Mouse (Mus musculus) forebrain, embryonic 15.5 days (tissue): ENCODE measurements at regions not wholly inside any gene's neighbourhood (a gene's known extent, or its start where the extent isn't known, plus 50 kb on each side); places are given as distances from the start of the nearest gene placed in this dataset.

Source experiments
- ATAC-seq: fragments of 200-750 bp; cut with Nextera tagmentation; replicated peaks from 2 replicates; pipeline ENCODE4 v1.8.0; 2017; ENCODE audit warnings: mild to moderate bottlenecking, moderate TSS enrichment, moderate library complexity
- H3K27ac ChIP-seq: fragments of 300-500 bp; sonication (generic); replicated peaks from 2 replicates; pipeline ENCODE4 v1.5.1; 2015; ENCODE audit warnings: mild to moderate bottlenecking, inconsistent platforms
- H3K27me3 ChIP-seq: fragments of 300-500 bp; sonication (generic); 2 replicates; pipeline ENCODE4 v1.6.1; 2015; ENCODE audit warnings: inconsistent platforms
- H3K36me3 ChIP-seq: fragments of 300-500 bp; sonication (generic); 2 replicates; pipeline ENCODE4 v1.6.1; 2015; ENCODE audit warnings: mild to moderate bottlenecking, inconsistent platforms
- H3K4me1 ChIP-seq: fragments of 300-500 bp; sonication (generic); 2 replicates; pipeline ENCODE4 v1.6.1; 2015; ENCODE audit warnings: inconsistent platforms
- H3K4me2 ChIP-seq: fragments of 300-500 bp; sonication (generic); replicated peaks from 2 replicates; pipeline ENCODE4 v1.6.1; 2015; ENCODE audit warnings: mild to moderate bottlenecking, inconsistent platforms
- H3K4me3 ChIP-seq: fragments of 300-500 bp; sonication (generic); 2 replicates; pipeline ENCODE4 v1.5.1; 2015; ENCODE audit warnings: mild to moderate bottlenecking, inconsistent platforms
- H3K9ac ChIP-seq: fragments of 300-500 bp; sonication (generic); replicated peaks from 2 replicates; pipeline ENCODE4 v1.6.1; 2015; ENCODE audit warnings: mild to moderate bottlenecking, inconsistent platforms
- H3K9me3 ChIP-seq: fragments of 300-500 bp; sonication (generic); 2 replicates; pipeline ENCODE4 v1.6.1; 2016; ENCODE audit warnings: inconsistent platforms
- WGBS: fragments of 180-500 bp; shearing (Covaris S2); methylation state at CpG from one replicate; pipeline ENCODE4 v1.1.7; 2015; ENCODE audit warnings: mixed read lengths; 5-methylcytosine and 5-hydroxymethylcytosine counted together

DNA sequence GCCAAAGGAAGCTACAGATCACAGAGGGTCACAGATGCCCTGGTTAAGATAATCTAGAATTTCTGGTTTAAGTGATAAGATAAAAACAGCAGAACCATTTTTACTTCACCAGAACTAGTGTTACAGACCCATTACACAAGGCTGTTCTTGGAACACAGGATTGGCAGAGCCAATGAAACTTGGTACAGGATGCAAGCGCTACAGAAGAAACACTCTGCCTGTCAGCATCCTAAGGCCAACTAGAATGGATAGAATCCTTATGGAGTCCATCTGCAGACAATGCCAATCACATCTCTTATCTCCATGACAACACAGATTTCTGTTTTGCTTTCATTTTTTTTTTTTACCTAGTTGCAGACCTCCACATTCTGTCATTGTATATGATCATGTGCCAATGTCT lies 759.4 kb upstream of the Stxbp6 start:
- H3K27ac ChIP-seq: no peak overlapping the region

GRCm38 (mm10) chr12:45833414-45833762 lies 758.9 kb upstream of the Stxbp6 start:
- 6% methylated on average over 4 of the region's 4 CpGs for WGBS
- Histone ChIP-seq H3K9ac (no peak overlapping the region), H3K4me1 (0 out of 2 replicates have a peak, but pooled peaks cover 11% of the 10 kb centered on the region), H3K27me3 (no peaks in the 10 kb centered on the region), H3K4me3 (no peak overlapping the region), H3K9me3 (no peaks in the 10 kb centered on the region), H3K4me2 (no peak overlapping the region), H3K36me3 (no peaks in the 10 kb centered on the region), H3K27ac (no peak overlapping the region)
- no peak for ATAC-seq

More for the DNA sequence above, 759.4 kb upstream of the Stxbp6 start:
- 86% methylated on average over 1 of the region's 1 CpGs for WGBS
- no peaks in the 10 kb centered on the region for H3K36me3 ChIP-seq
- no peak overlapping the region for H3K4me3 ChIP-seq
- no peak overlapping the region for H3K4me2 ChIP-seq
- H3K9me3 ChIP-seq: no peaks in the 10 kb centered on the region
- ATAC-seq: 0 out of 2 replicates have a peak, but pooled peaks have one; percentile 43
- 0 out of 2 replicates have a peak, but pooled peaks cover 11% of the 10 kb centered on the region for H3K4me1 ChIP-seq
- no peaks in the 10 kb centered on the region for H3K27me3 ChIP-seq
- no peak overlapping the region for H3K9ac ChIP-seq

DNA sequence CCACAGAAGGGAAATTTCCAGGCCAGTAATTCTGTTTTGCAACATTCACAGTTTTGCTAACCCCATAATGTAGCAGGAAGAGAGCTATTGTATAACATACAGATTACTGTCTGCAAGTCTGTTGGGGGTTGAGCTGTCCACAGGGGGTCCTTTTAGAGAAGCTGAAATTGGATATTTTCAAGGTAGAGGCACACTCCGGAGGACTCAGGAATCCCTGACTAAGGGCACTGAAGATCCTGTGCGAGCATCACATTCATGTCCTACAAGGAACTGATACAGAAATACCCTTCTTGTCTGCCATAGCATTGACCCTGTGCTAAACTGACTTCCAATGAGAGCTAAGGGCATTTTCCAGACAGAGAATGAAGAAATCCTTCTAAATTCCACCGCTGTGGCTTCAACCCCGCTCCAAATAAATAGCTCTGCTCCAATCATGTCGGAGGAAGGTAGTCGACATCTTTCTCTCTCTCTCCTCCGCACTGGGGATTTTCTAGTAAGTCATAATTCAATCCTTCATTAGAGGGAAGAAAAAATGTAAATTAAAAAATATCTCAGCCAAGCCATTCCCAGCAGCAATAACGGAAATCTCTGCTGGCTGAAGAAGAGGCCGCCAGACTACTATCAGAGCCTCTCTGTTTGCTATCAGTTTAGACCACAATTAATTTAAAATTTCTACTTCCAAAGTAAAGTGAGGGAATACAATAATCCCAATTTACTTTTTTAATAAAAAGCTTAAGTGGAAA lies 758.3 kb upstream of the Stxbp6 start:
- 0 out of 2 replicates have a peak, but pooled peaks cover 11% of the 10 kb centered on the region for H3K4me1 ChIP-seq
- no peaks in the 10 kb centered on the region for H3K9me3 ChIP-seq
- no peaks in the 10 kb centered on the region for H3K27me3 ChIP-seq
- no peak overlapping the region for H3K4me3 ChIP-seq
- H3K9ac ChIP-seq: no peak overlapping the region
- H3K4me2 ChIP-seq: no peak overlapping the region
- H3K27ac ChIP-seq: no peak overlapping the region
- no peaks in the 10 kb centered on the region for H3K36me3 ChIP-seq
- 37% methylated on average over 9 of the region's 9 CpGs for WGBS
- no peak for ATAC-seq

GRCm38 (mm10) chr12:45824861-45825260 lies 750.4 kb upstream of the Stxbp6 start:
- Histone ChIP-seq H3K9ac (no peak overlapping the region), H3K9me3 (no peaks in the 10 kb centered on the region), H3K4me3 (no peak overlapping the region), H3K36me3 (no peaks in the 10 kb centered on the region), H3K4me1 (no peaks in the 10 kb centered on the region), H3K27me3 (no peaks in the 10 kb centered on the region), H3K27ac (no peak overlapping the region), H3K4me2 (no peak overlapping the region)
- no peak for ATAC-seq
